Mouse (Mus musculus) neural tube, embryonic 11.5 days (tissue): ENCODE measurements at regions not wholly inside any gene's neighbourhood (a gene's known extent, or its start where the extent isn't known, plus 50 kb on each side); places are given as distances from the start of the nearest gene placed in this dataset.
"Not testable (repeated sequence)": the region's sequence is repeated elsewhere in the genome, so short reads cannot be mapped to it uniquely, and the experiment has no call there.

Source experiments
- ATAC-seq: fragments of 200-750 bp; cut with Nextera tagmentation; 2 replicates; pipeline ENCODE4 v1.8.0; 2017; ENCODE audit warnings: moderate number of reproducible peaks, mild to moderate bottlenecking, moderate TSS enrichment, moderate library complexity; ENCODE audit not compliant: insufficient read depth, low FRiP score, low TSS enrichment
- DNase-seq: peaks from one replicate; pipeline ENCODE4 v3.0.0-alpha.2; 2015; ENCODE audit warnings: low spot score
- H3K27ac ChIP-seq: fragments of 300-500 bp; sonication (generic); 2 replicates; pipeline ENCODE4 v1.5.1; 2014; ENCODE audit warnings: low read depth, mild to moderate bottlenecking, low read length
- H3K27me3 ChIP-seq: fragments of 300-500 bp; sonication (generic); 2 replicates; pipeline ENCODE4 v1.6.1; 2014; ENCODE audit warnings: mild to moderate bottlenecking, low read length, mixed read lengths; ENCODE audit not compliant: control insufficient read depth, insufficient read depth
- H3K36me3 ChIP-seq: fragments of 300-500 bp; sonication (generic); 2 replicates; pipeline ENCODE4 v1.6.1; 2014; ENCODE audit warnings: mild to moderate bottlenecking, low read length, moderate library complexity, mixed read lengths; ENCODE audit not compliant: control insufficient read depth, insufficient read depth
- H3K4me1 ChIP-seq: fragments of 300-500 bp; sonication (generic); 2 replicates; pipeline ENCODE4 v1.6.1; 2014; ENCODE audit warnings: low read length, mixed read lengths; ENCODE audit not compliant: control insufficient read depth, insufficient read depth
- H3K4me2 ChIP-seq: fragments of 300-500 bp; sonication (generic); 2 replicates; pipeline ENCODE4 v1.6.1; 2014; ENCODE audit warnings: low read depth, mild to moderate bottlenecking, moderate library complexity
- H3K4me3 ChIP-seq: fragments of 300-500 bp; sonication (generic); 2 replicates; pipeline ENCODE4 v1.5.1; 2014; ENCODE audit warnings: low read depth, low read length
- H3K9ac ChIP-seq: fragments of 300-500 bp; sonication (generic); 2 replicates; pipeline ENCODE4 v1.6.1; 2014; ENCODE audit warnings: mild to moderate bottlenecking, low read length
- H3K9me3 ChIP-seq: fragments of 300-500 bp; sonication (generic); 2 replicates; pipeline ENCODE4 v1.6.1; 2016; ENCODE audit warnings: low read length; ENCODE audit not compliant: control insufficient read depth
- WGBS: fragments of 180-500 bp; shearing (Covaris S2); extraction: QIAGEN DNeasy Blood & Tissue Kit; methylation state at CpG from one replicate; pipeline ENCODE4 v1.1.7; 2014; 5-methylcytosine and 5-hydroxymethylcytosine counted together

DNA sequence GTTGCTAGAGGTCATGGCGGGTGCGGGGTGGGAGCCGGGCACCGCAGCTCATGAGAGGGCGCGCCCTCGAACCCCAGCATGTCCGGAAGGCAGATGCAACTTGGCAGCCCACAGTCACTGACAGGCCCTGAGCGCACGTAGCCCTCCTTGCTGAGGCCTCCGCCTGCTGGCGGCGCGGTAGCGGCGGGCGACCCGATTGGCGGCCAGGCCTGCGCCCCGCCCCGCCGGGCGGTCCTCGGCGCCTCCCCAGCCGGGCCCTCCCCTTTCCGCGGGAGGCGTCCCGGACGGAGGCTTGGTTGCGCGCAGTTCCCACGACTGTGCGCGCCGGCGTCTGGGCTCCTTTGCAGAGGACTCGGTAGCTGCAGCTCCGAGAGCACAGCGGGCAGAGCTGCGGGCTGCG, 301.9 kb downstream of the Hpcal1 start:
- ATAC-seq (peak; percentile 72; the same call in 1 of the 2 replicates), DNase-seq (peak; percentile 87)
- not testable (repeated sequence) for H3K27ac ChIP-seq, H3K27me3 ChIP-seq, H3K36me3 ChIP-seq, H3K4me1 ChIP-seq, H3K9me3 ChIP-seq
- Histone ChIP-seq H3K4me2 (peak overlapping the region; percentile 37), H3K9ac (peak overlapping the region; percentile 54), H3K4me3 (peak overlapping the region; percentile 48)
- under 1% methylated on average over 26 of the region's 44 CpGs for WGBS

DNA sequence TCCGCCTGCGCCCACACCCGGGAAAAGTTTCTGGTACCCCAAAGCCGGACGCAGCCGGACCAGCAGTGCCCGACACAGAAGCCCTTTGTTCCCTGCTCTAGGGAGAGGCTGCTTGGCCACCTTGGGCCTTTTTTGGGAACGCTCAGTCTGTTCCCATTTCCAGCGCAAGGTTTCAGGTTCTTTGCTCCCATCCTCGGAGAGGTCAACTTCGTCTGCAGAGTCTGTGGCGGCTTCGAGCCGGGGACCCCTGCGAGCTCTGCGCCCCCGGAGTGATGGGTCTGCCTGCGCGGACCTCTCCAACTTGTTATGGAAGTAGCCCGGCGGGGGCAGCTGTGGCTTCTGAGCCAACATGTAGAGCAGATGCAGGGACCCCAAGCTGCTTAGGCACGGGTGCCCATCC, 302.7 kb downstream of the Hpcal1 start:
- not testable (repeated sequence) for ATAC-seq, H3K27ac ChIP-seq, H3K4me1 ChIP-seq, H3K27me3 ChIP-seq, H3K36me3 ChIP-seq, H3K9me3 ChIP-seq
- Histone ChIP-seq H3K9ac (peak overlapping the region; percentile 54; the same call in 1 of the 2 replicates), H3K4me3 (peak overlapping the region; percentile 48), H3K4me2 (peak overlapping the region; percentile 37)
- 15% methylated on average over 15 of the region's 22 CpGs for WGBS
- peak; percentile 17 for DNase-seq
